Mouse (Mus musculus) ovary, adult 18-20 months (tissue): ENCODE measurements at regions not wholly inside any gene's neighbourhood (a gene's known extent, or its start where the extent isn't known, plus 50 kb on each side); places are given as distances from the start of the nearest gene placed in this dataset.

Experiments used
- DNase-seq: peaks from one replicate; pipeline ENCODE4 v3.0.0; 2022; ENCODE audit warnings: low spot score, mixed read lengths

DNA sequence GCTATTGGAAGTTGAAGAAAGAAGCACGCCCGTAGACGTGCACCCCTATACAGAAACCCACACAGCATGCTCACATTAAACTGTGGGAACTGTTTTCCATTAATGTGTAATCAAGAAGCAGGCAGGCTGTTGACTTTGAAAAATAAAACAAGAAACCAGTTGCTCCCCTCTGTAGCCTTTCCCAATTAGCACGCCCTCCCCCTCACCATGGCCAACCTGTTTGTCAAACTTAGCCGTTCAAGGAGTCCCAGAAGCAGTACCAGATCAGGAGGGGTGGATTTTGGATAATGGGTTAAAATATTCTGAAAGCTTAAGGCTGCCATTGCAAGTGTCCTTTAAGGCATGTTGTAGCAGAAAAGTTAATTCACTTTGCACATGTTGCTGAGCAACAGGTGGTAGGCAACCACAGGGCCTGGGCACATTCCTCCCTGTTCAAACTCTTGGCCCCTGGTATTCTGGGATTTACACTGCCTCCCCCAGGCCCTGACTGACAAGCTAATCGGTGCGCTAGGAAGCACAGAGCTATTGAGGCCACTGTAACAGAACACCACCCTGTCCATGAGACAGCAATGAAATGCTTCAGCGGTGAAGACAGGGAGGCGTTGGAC lies 277.3 kb upstream of the Nr2f2 start:
- DNase-seq = no peak

DNA sequence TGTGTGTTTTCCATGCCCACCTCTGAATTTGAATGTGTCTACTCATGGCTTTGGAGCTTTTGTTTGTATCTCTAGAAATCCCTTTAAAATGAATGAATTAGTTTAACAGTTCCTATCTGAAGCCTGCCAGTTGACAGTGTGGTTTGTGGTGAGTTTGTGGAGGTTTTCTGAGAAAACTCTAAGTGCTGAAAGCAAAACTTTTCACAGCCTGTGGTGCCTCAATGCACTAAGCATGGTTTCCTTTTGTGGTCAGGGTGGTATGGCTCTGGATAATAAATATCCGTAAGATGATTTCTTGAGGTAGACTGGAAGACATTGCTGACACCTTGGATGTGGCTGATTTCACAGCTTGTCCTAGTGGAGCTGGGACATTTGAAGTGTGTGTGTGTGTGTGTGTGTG lies 276.5 kb upstream of the Nr2f2 start:
- no peak for DNase-seq

DNA sequence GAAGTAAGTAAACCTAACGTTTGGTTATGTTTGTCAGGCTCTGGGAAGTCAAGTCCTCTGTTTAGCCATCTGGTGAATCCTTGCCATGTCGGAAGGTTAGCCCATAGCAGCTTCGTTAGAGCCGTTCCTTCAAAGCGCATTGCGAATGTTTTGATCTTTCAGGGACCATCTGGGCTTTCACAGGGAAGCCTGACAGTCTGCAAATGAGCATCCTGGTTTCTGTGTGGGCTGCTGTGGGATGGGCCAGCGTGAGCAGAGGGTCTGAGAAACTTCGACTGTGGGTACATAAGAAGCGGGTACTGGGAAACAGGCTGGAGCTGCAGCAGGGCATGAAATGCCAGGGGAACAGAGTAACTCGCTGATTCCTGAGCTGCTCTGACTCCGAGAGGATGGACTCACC lies 274.7 kb upstream of the Nr2f2 start:
- DNase-seq = no peak

DNA sequence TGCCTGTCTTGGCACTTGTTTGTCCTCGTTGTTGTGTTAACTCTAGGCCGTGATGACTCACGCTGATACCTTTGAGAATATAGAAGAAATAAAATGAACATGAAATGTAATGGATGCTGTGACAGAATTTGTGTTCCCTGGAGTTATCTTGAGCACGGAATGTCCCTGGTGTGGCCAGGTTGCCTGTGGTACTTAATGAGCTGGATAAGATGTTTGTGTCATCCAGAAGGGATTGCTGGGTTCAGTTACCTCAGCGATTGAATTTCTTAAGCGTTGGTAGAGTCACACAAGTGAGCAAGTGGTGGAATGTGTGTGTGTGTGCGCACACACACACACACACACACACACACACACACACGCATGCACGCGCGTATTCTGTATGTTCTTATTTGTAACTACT lies 274.0 kb upstream of the Nr2f2 start:
- no peak for DNase-seq

DNA sequence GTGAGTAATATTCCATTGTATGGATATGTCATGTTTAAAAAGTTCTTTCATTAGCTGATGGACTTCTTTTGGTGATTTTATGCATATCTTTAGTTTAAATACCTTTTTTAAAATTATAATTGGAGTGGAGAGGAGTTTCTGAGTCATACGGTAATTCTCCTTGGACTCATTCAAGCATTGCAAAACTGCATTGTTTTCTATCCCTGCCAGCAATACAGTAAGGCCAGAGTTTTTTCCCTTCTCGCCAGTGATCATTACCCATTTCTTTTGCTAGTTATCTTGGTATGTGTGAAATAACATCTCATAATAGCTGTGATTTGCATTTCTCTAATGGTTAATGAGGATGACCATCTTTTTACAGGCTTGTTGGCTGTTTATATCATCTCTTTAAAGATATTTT lies 271.6 kb upstream of the Nr2f2 start:
- DNase-seq = no peak

DNA sequence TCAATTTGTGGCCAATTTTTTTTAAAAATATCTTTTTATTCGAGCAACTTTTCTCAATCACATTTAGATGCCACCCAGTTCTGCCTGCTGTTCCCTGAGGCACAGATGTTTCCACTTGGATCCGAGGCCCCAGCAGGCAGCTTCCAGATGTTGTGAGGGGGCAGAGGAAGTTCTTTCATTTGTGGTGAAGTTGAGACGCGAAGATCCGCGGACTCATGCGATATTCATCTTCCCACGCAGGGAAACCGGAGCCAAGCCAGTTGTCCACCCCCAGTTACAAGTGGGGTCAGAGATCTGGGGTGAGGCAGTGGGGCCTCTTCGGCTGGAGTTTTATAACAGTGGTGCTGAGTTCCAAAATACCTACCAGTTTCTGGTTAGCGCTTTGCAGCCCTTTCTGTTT lies 267.5 kb upstream of the Nr2f2 start:
- DNase-seq = peak; percentile 4

DNA sequence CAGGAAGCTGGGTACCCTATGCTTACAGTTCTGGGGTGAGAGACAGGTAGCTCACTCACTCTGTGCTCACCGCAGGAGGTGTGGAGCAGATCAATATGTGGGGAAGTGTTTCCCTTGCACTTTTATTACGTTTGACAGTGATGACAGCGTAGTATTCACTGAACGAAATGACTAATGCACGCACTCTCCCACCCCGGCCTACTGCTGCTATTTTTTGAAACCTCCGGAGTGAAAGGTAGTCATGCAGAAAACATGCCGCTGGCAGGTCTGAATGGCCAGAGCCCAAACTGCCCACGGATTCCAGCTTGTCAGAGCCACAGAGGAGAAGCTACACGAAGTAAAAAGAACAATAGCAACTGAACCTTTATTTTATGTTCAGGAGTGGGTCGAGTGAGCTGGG lies 267.0 kb upstream of the Nr2f2 start:
- no peak for DNase-seq

DNA sequence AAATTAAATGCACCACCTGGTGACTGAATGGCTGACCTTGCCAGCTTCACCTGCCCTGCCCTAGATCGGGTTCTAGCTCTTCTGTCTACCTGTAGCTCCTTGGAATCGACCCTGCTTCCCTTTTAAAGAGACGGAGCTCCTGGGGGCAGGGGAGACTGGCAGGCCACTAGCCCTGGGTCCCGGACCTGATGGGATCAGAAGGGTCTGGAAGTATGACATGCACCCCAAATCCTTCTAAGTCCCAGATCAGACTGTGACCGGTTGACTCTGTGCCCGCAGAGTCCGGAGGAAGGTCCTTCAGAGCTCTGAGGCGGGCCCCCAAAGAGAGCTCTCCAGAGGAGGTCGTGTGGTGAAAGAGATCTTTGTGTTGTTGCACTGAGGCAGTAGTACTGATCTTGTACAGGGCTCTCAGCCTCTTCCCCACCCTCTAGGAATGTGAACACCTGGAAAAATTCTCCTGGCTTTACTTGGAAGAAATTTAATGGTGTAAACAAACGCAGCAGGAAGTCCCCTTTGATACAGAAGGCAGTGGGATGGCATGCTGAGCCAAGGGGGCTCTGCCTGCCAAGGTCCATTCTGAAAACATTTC lies 259.2 kb upstream of the Nr2f2 start:
- DNase-seq = no peak

DNA sequence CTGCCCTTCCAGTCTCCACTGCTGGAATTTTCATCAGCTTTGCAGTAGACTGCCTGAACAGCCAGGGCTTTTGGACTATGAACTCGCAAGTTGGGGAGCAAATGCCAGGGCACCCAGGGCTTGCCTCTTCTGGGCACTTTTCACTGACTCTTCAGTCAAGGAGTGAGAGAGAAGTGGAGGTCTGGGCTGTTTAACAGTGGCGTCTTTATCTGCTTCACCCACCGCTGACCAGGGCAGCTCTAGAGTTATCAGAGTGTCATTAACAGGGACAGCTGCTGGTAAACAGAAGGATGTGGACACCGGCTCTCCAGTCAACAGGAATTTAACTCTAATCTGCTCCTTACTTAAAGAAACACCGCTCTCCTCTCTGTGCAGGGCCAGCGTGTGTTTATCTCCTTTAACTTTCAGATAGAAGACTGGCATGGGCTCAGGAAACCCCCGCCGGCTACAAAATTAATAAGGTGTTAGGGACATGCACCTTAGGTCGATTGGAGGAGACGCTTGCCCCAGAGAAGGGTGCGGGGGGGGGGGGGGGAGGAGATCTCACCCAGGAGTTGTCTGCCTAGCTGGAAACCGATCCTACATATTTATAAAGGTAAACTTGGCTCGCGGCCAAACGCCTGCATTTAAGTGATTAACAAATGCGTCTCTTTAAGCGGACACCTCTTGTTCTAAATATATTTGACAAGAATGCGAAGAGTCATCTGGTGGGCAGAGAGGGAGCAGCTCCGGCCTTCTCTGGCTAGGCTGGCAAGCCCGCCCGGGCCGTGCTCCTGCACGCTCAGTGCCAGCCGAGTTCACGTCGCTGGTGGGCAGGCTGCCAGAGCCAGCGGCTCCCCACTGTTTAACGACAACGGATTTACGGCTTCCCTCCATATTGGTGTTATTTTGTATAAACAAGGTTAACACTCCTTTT lies 258.4 kb upstream of the Nr2f2 start:
- peak; percentile 13 for DNase-seq

DNA sequence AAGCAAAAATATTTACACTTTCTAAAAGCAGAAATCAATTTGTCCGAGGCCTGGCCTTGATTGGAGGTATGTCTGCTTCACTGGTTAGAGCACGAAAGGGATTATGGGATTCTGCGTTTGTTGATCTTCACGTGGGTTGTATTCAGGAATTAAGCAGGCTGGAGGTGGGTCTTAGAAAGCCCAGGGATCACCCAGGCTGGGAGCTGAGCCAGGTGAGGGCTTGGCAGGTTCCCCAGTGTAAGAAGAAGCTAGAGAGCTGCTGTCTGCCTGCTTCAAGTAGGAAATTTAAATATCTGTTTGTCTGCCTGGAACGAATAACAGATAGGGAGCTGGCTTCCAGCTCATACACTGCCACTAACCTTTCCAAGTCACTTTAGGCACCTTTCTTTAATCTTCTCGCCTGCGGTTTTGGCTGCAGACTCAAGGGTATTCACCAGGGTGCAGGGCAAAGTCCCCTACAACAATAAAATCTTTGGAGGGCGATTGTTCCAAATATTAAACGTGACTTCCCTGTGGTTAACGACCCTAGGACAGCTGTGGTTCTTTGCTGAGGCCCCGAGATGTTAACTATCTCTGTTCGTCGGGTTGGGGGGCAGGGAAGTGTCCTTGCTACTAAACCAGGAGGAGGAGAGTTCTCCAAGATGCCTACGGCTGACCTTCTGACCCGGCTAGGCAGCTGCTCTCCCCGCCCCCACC lies 257.6 kb upstream of the Nr2f2 start:
- peak; percentile 43 for DNase-seq

DNA sequence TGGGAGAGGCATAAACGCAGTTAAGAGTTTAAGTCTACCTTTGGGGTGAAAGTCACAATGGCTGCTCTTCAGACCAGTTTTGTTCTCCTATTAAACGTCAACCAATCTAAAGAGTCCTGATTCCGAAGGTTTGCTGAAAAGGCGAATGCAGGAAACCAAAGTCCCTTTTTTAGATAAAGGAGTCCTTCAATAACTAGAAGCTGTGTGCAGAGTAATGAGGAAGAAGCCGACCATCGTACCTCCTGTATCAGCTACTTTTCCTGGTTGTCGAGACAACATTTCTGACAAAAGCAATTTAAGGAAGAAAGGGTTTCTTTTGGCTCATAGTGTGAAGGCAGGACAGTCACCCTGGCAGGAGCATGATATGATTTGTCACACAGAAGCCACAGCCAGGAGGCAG lies 252.9 kb upstream of the Nr2f2 start:
- DNase-seq = no peak

DNA sequence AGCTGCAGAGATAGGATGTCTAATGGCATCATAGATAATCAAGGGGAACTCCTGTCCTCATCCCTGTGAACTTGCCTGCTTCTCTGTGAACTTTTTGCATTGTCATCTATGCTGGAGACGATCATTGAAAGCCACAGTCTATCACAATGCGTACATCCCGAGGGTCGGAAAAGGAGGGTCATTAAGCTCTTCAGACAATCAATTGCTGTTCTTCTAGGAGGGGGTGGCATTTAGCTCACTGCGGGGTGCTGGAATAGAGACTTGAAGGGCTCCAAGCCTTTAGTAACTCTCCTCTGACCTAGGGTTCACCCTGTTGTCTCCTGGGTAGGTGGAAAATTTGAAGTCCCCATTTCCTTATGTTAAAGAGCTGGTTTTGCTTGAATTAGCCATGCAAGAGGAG lies 251.7 kb upstream of the Nr2f2 start:
- no peak for DNase-seq

DNA sequence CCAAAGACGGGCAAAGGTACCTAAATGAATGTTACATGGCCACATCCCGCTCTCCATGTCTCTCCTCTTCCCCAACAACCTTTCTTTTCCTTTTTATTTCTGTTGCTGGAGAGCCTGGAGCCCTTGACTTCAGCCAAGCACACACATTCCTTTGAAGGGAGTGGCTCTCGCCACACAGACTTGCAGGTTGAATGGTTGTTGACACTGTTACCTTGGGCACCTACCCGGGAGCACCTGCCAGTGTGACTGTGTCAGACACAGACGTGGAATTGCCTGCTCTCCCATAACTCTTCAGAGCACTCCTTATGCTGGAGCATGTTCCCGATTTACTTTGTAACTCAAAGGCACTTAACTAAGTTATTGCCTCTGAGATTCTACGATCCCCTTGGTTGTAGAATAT lies 240.0 kb upstream of the Nr2f2 start:
- DNase-seq = no peak

DNA sequence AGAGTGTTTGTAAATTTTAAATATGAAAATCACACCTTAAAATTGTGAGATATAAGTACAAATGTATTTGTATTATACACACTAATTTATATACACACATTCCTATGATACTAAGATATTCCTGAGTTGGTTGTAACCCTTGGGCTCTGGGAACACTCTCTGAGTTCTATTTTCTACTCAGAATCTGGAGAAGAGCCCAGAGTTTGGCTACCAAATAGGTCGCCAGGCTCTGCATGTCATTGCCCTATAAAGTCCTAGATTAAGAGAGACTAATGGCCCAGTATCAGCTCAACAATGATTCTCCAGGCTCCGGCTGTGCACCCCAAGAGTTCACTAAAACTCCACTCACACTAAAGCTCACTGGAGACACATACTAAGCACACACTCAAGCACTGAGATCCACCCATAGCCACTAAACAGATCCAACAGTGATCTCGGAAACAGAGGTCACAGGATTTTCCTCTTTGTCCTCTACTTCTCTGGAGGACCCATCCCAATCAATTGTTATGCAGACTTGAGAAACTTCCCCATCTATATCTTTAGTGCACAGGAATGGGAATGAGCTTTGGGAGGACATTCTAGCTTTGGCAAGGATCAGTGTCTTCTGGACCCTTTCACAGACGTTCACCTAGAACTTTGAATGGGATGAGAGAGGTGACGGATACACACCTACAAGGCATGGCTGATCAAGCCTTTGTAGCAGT lies 238.1 kb upstream of the Nr2f2 start:
- DNase-seq = no peak

DNA sequence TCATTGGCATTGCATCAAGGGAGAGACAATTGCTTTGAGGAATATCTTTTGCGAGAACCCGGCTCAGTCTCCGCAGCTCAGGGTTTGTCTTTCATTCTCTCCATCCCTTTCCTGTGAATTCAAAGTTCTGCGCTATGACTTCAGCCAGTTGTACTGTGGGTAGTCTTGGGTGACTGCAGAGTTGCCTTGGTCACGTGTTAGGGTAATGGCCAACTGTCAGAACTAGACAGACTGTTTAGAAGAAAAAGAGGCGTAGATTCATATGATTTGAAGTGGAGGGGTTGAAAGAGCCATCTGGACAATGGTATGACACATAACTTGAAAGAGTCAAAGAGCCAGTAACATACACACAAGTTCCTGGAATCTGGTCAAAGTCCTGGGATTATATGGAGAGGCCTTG lies 226.5 kb upstream of the Nr2f2 start:
- no peak for DNase-seq

DNA sequence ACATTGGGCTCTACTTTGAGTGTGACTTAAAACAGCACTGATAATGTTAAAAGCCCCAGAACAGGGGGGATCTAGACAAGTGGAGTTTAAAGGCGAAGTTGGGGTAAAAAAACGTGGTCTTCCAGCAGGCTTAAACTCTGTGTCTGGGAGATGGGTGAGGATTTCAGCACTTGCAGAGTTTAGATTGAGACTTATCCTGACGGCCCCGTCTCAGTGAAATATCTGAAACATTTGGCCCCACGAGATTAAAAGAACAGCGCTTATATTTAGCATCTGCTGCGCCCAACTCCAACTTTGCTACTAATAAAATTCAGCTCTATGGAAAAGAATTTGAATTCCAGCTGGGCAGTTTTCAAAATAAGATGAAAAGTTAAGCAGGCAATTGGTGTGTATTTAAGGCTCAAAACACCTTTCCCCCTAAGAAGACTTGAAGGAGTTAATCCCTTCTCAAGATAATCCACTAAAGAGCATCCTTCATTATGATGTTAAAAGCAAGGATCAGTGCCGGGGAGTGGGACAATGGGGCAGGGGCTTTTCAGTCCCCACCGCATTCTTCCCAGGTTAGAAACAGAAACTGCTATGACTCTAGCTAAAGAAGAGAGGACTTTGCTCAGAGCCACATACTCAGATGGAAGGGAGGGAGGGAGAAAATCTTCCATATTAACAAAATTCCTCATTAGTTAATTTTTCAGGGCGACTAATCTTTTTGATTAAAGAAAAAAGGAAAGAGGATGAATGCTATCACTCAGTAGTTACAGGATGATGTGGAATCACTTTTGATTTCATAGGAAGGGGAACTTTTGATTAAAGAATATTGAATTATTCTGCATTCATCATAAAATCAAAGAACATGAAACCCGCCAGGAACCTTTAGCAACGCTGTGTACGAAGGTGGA lies 225.1 kb upstream of the Nr2f2 start:
- DNase-seq = no peak

DNA sequence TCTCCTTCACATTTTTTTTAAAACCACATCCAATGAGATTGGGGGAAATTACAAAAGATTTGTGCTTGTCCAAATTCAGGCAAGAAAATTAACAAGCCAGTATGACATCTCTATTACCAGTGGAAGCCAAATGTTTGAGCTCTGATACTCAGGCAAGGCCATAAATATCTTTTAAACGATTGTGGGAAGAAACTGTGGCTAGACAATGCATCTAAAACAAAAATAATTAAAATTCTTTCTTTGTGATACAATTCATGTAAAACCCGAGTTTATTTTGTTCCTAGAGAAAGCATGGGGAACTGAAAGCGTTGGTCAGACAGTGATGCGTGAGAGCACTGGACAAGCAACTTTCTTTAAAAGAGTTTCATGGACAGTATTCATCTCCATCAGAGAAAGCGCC lies 223.2 kb upstream of the Nr2f2 start:
- DNase-seq = no peak

DNA sequence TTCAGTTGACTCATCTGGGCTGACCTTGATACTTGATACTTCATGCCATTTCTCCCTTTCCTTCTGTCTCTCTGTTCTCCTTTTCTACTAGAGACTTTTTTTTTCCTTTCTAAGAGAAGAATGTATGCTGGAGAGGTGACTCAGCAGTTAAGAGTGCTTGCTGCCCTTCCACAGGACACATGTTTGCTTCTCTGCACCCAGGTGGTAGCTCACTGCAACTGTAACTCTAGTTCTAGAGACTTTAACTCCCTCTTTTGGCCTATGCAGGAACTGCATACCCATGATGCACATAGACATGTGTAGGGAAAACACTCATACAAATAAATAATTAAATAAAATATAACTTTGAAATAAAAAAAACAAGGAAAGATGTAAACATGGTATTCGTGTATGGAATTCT lies 221.5 kb upstream of the Nr2f2 start:
- no peak for DNase-seq

DNA sequence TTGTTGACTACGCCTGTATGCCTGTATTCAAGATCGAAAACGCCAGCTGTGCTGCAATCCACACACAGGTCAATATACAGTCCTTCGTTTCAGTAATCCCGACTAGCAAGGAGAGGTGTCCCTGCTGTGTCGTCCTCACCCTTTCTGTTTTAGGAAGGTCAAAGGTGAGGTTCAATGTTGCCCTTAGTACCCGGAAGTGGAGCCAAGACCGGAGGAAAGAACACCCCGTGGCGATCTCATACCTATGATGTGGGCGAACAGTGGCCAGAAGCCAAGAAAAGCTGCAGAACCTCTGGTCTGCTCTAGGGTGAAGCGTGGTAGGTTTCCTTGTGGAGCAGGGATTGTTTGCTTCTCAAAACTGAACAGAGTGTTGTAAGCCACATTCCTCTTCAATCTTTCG lies 217.9 kb upstream of the Nr2f2 start:
- DNase-seq = no peak

DNA sequence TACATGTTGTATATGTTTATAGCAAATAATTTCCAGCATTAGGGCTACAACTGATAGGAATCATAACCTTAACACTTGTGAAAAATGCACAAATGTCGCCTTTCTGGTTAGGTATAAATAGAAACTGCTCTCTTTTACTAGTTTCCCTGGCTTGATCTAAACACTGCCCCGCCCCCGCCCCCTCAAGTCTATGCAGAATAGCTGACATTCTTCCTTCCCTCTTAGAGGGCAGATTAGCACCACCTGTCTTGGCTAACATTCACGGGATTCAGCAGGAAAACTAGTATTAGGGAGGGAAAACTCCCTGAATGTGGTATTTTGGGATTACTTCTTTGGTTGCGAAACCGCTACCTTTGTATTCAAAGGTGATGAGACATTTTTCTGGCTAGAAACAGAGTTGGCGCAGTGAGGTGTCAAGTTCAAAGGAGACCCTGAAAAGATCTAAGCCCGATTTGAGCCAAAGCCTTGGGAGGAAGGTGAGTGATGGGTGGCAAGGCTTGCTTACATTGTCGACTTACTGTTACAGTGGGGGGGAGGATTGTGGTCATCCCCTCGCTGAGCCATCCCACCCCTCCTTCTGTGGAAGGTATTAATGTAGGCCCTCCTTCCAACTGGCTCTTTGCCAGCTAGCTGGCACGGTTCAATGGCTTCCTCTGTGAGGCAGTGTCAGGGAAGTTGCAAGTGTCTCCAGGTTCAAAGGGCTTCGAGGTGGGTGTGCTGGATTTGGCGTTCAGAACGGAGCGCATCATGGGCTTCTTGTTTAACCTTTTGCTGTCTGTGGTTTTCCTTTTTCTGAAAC lies 209.8 kb upstream of the Nr2f2 start:
- DNase-seq = peak; percentile 11
